Mouse (Mus musculus) limb, embryonic 14.5 days (tissue): ENCODE measurements at regions not wholly inside any gene's neighbourhood (a gene's known extent, or its start where the extent isn't known, plus 50 kb on each side); places are given as distances from the start of the nearest gene placed in this dataset.

Experiments
- ATAC-seq: fragments of 200-750 bp; cut with Nextera tagmentation; 2 replicates; pipeline ENCODE4 v1.8.0; 2017; ENCODE audit warnings: low read depth, moderate number of reproducible peaks, moderate TSS enrichment; ENCODE audit not compliant: low FRiP score
- DNase-seq: peaks from one replicate; pipeline ENCODE4 v3.0.0-alpha.2; 2015; ENCODE audit warnings: low spot score
- H3K27ac ChIP-seq: fragments of 300-500 bp; sonication (generic); replicated peaks from 2 replicates; pipeline ENCODE4 v1.5.1; 2014; ENCODE audit warnings: low read depth, mild to moderate bottlenecking, low read length, moderate library complexity, mixed read lengths
- H3K27me3 ChIP-seq: fragments of 300-500 bp; sonication (generic); 2 replicates; pipeline ENCODE4 v1.6.1; 2014; ENCODE audit warnings: low read length, mixed read lengths; ENCODE audit not compliant: control insufficient read depth, insufficient read depth
- H3K36me3 ChIP-seq: fragments of 300-500 bp; sonication (generic); 2 replicates; pipeline ENCODE4 v1.6.1; 2014; ENCODE audit warnings: mild to moderate bottlenecking, low read length, moderate library complexity, mixed read lengths; ENCODE audit not compliant: control insufficient read depth, insufficient read depth
- H3K4me1 ChIP-seq: fragments of 300-500 bp; sonication (generic); 2 replicates; pipeline ENCODE4 v1.6.1; 2014; ENCODE audit warnings: antibody characterized with exemption, low read length, mixed read lengths; ENCODE audit not compliant: control insufficient read depth, insufficient read depth
- H3K4me2 ChIP-seq: fragments of 300-500 bp; sonication (generic); replicated peaks from 2 replicates; pipeline ENCODE4 v1.6.1; 2014; ENCODE audit warnings: low read depth, mild to moderate bottlenecking, low read length, moderate library complexity; ENCODE audit not compliant: severe bottlenecking
- H3K4me3 ChIP-seq: fragments of 300-500 bp; sonication (generic); replicated peaks from 2 replicates; pipeline ENCODE4 v1.5.1; 2014; ENCODE audit warnings: low read length
- H3K9ac ChIP-seq: fragments of 300-500 bp; sonication (generic); 2 replicates; pipeline ENCODE4 v1.6.1; 2014; ENCODE audit warnings: mild to moderate bottlenecking, low read depth, low read length, moderate library complexity; ENCODE audit not compliant: severe bottlenecking
- H3K9me3 ChIP-seq: fragments of 300-500 bp; sonication (generic); 2 replicates; pipeline ENCODE4 v1.6.1; 2016; ENCODE audit warnings: low read length; ENCODE audit not compliant: control insufficient read depth
- POLR2A ChIP-seq: fragments of 200-500 bp; IDR thresholded peaks from 2 replicates; pipeline ENCODE4 v1.8.0; 2012; ENCODE audit warnings: inconsistent platforms, mild to moderate bottlenecking, moderate library complexity, borderline replicate concordance; ENCODE audit not compliant: insufficient read depth, insufficient read length; ENCODE audit errors: extremely low read depth
- WGBS: fragments of 180-500 bp; shearing (Covaris S2); extraction: QIAGEN DNeasy Blood & Tissue Kit; methylation state at CpG from one replicate; pipeline ENCODE4 v1.1.7; 2014; 5-methylcytosine and 5-hydroxymethylcytosine counted together

DNA sequence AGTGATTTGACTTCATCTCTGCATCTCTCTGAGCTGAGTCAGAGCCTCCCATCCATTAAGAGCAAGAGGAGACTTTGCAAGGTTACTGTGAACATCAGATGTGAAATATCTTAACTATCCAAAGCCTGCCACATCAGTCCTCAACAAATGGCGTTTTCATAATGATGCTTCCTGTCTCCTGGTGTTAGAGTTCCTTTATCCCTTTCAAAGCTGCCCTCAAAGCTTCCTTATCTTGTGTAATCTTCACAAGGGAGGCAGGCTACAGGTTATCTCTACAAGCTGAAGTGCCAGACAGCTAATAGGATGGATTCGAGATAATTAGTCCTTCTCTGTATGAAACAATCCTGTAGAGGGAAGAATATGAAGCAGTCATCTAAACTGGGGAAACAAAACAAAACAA, 93.4 kb upstream of the Eomes start:
- DNase-seq, result no peak
- Histone ChIP-seq H3K9ac (no peak overlapping the region), H3K4me2 (no peak overlapping the region), H3K27me3 (peaks cover 23% of the 10 kb centered on the region), H3K4me1 (no peaks in the 10 kb centered on the region), H3K9me3 (no peaks in the 10 kb centered on the region), H3K27ac (no peak overlapping the region), H3K4me3 (no peak overlapping the region), H3K36me3 (no peaks in the 10 kb centered on the region)
- ATAC-seq, result no peak
- no peak for TF ChIP-seq POLR2A
- WGBS, result 32% methylated on average over 2 of the region's 2 CpGs

DNA sequence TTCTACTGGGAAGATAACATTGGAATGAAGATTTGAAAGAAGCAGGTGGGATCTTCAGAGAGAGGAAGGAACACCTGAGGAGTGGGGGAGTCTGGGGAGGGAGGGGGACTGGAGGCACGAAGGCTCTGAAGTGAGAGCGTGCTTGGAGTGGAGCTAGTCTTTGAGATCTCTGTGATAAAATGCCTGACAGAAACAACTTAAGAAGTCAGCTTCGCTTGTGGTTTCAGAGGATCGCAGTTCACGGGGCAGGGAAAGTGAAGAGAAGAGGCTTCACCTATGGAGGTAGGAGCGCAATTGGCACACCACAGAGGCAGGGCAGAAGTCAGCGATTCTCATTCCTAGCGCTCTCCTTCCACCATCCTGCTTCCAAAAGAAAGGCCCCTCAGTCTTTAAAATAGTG, 90.4 kb upstream of the Eomes start:
- H3K27ac ChIP-seq, result no peak overlapping the region
- H3K9me3 ChIP-seq, result no peaks in the 10 kb centered on the region
- no peaks in the 10 kb centered on the region for H3K4me1 ChIP-seq
- H3K4me2 ChIP-seq, result no peak overlapping the region
- TF ChIP-seq POLR2A, result no peak
- ATAC-seq, result no peak
- no peak overlapping the region for H3K9ac ChIP-seq
- DNase-seq, result no peak
- H3K27me3 ChIP-seq, result peaks cover 33% of the 10 kb centered on the region
- 28% methylated on average over 8 of the region's 8 CpGs for WGBS
- H3K36me3 ChIP-seq, result no peaks in the 10 kb centered on the region
- H3K4me3 ChIP-seq, result no peak overlapping the region

DNA sequence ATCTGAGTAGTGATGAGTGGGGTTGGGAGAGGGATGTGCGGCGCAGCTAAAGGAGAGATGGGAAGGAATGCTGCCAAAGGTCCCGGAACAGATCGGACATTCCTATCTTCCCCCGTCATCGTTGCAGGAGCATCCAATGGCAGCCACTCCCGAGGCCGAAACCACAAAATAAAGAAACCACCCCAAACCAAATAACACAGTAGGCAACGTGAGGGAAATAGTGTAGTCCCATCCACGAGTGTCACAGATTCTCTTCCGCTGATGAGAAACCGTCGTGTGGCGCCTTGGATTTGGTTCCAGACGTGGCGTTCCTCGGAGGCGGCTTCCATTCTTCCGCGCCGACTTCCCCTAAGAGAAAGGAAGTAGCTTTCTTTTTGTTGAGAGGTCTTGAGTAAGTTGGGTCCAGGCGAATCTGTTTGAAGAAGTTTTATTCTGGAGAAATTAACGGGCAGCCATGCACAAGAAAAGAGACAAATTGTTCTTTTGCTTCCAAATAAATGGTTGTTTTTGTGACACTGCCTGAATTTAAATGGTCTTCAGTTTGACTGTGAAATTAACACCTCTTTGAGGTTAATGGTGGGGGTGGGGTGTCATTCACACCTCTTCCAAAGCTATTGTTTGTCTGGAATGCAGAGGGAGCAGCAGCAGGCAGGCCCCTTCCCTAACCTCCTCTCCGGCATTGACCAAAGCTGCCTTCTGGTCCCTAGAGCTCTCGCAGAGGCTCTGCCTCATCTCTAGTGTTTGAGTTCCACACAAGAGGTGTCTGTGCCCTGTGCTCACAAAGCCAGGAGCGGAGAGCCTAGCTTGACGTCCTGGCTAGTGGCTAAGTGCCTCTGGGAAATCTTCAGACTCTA, 88.3 kb upstream of the Eomes start:
- Histone ChIP-seq H3K4me3 (peak overlapping the region; percentile 33), H3K27me3 (peaks cover 33% of the 10 kb centered on the region), H3K9ac (no peak overlapping the region), H3K27ac (no peak overlapping the region), H3K36me3 (no peaks in the 10 kb centered on the region), H3K4me2 (peak overlapping the region; percentile 49), H3K9me3 (no peaks in the 10 kb centered on the region), H3K4me1 (no peaks in the 10 kb centered on the region)
- 6% methylated on average over 27 of the region's 27 CpGs for WGBS
- DNase-seq (peak; percentile 59), ATAC-seq (no peak)
- no peak for TF ChIP-seq POLR2A

DNA sequence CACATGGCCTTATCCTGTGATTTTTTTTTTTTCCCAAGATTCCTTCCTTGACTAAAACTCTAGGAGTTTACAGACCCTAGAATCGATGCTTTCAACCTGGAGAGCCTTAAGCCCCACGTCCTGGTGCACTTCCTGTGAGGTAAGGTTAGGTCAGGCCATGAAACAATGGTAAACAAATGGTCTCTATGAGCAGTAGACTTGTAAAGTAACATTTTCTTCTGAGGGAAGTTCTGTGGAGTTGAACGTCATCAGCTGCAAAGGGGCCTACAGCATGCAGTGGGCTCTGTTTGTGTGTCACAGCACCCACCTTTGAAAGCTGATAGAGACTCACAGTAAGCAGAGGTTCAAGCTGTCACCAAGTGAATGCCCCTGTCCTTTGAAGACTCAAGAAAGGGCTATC, 87.3 kb upstream of the Eomes start:
- H3K4me2 ChIP-seq, result no peak overlapping the region
- DNase-seq (no peak), ATAC-seq (no peak)
- H3K4me3 ChIP-seq, result no peak overlapping the region
- TF ChIP-seq POLR2A, result no peak
- no peaks in the 10 kb centered on the region for H3K36me3 ChIP-seq
- H3K27me3 ChIP-seq, result peaks cover 33% of the 10 kb centered on the region
- H3K9ac ChIP-seq, result no peak overlapping the region
- no peaks in the 10 kb centered on the region for H3K4me1 ChIP-seq
- 37% methylated on average over 3 of the region's 3 CpGs for WGBS
- H3K27ac ChIP-seq, result no peak overlapping the region
- no peaks in the 10 kb centered on the region for H3K9me3 ChIP-seq

DNA sequence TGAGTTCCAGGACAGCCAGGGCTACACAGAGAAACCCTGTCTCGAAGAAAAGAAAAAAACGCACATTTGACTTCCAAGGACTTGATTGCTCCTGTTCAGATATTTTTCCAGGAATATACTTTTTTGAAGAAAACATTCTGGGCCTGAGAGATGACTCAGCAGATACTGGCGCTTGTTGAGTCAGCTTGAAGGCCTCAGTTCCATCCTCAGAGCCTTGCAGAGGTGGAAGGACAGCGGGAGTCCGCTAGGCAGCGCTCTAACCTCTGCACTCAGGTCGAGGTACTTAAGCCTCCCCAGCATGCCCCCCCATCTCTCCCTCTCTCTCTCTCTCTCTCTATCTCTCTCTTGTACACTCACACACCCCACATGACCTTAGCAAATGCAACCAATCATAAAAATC, 86.3 kb upstream of the Eomes start:
- H3K4me3 ChIP-seq, result no peak overlapping the region
- H3K36me3 ChIP-seq, result no peaks in the 10 kb centered on the region
- no peak for DNase-seq
- TF ChIP-seq POLR2A, result no peak
- peaks cover 2% of the 10 kb centered on the region; the same call in 1 of the 2 replicates for H3K4me1 ChIP-seq
- no peaks in the 10 kb centered on the region for H3K9me3 ChIP-seq
- no peak overlapping the region for H3K4me2 ChIP-seq
- H3K9ac ChIP-seq, result no peak overlapping the region
- no peak for ATAC-seq
- no peak overlapping the region for H3K27ac ChIP-seq
- 53% methylated on average over 7 of the region's 7 CpGs for WGBS
- H3K27me3 ChIP-seq, result peaks cover 33% of the 10 kb centered on the region
